Mouse (Mus musculus) CH12.LX (cell line): Measurements from ENCODE around the gene Olfr836. TPM values are rescaled to one million over a fixed set of nuclear protein-coding genes. Genes with fewer than 3 reads are reported as not detected.

Experiments used
- DNase-seq: peaks from one replicate; pipeline ENCODE4 v3.0.0-alpha.2; 2013; ENCODE audit errors: extremely low read depth
- H3K27ac ChIP-seq: 2 replicates; pipeline ENCODE4 v1.5.1; 2012; ENCODE audit warnings: low read depth, mild to moderate bottlenecking, control low read depth, moderate library complexity; ENCODE audit not compliant: insufficient read depth
- H3K27me3 ChIP-seq: replicated peaks from 2 replicates; pipeline ENCODE3; 2012; ENCODE audit warnings: inconsistent platforms
- H3K36me3 ChIP-seq, 2 experiments: replicated peaks in 1 of 2; 2 replicates each; pipeline versions ENCODE3 to v1.6.1; 2012; ENCODE audit warnings: inconsistent platforms in 1 of 2, low read length in 1 of 2, mild to moderate bottlenecking in 1 of 2, mixed read lengths in 1 of 2, moderate library complexity in 1 of 2; ENCODE audit not compliant: control insufficient read depth in 1 of 2, insufficient read depth in 1 of 2
- H3K4me1 ChIP-seq, 2 experiments: 2 replicates each; pipeline ENCODE4 v1.6.1; 2012; ENCODE audit warnings: inconsistent platforms in 1 of 2, moderate library complexity in 1 of 2; ENCODE audit not compliant: insufficient read depth in 2 of 2, control insufficient read depth in 1 of 2
- H3K4me2 ChIP-seq: 2 replicates; pipeline ENCODE4 v1.6.1; 2012; ENCODE audit warnings: low read depth, mild to moderate bottlenecking, control low read depth; ENCODE audit not compliant: poor library complexity, insufficient read depth, severe bottlenecking
- H3K4me3 ChIP-seq, 3 experiments: fragments of 150-350 bp in 1 of 3; sonication (generic) in 1 of 3; replicated peaks in 1 of 3; 2 replicates each; pipeline versions ENCODE3 to v1.5.1; 2011 to 2012; ENCODE audit warnings: low read depth in 2 of 3, low read length in 2 of 3, mild to moderate bottlenecking in 2 of 3, moderate library complexity in 2 of 3, control low read depth in 1 of 3, improper control_type of control experiment in 1 of 3, inconsistent platforms in 1 of 3, mixed read lengths in 1 of 3; ENCODE audit not compliant: poor library complexity in 1 of 3
- H3K79me2 ChIP-seq: replicated peaks from 2 replicates; pipeline ENCODE4 v1.6.1; 2012; ENCODE audit warnings: mild to moderate bottlenecking, moderate library complexity; ENCODE audit not compliant: control insufficient read depth, poor library complexity, insufficient read depth, severe bottlenecking; ENCODE audit errors: extremely low read depth
- H3K9ac ChIP-seq: 2 replicates; pipeline ENCODE4 v1.6.1; 2012; ENCODE audit warnings: low read depth, mild to moderate bottlenecking, control low read depth, moderate library complexity; ENCODE audit not compliant: insufficient read depth
- H3K9me3 ChIP-seq: replicated peaks from 2 replicates; pipeline ENCODE3; 2012; ENCODE audit warnings: low read length, inconsistent platforms, mixed read lengths
- CHD1 ChIP-seq: IDR thresholded peaks from 2 replicates; pipeline ENCODE4 v1.6.1; 2012; ENCODE audit warnings: low read depth, low read length, improper control_type of control experiment, inconsistent platforms
- CHD2 ChIP-seq: IDR thresholded peaks from 2 replicates; pipeline ENCODE4 v1.6.1; 2011; ENCODE audit warnings: low read length, improper control_type of control experiment
- CTCF ChIP-seq, 2 experiments: IDR thresholded peaks in 1 of 2; conservative IDR thresholded peaks in 1 of 2; 2 replicates each; pipeline ENCODE4 v1.5.1; 2011 to 2012; ENCODE audit warnings: low read depth in 2 of 2, low read length in 2 of 2, improper control_type of control experiment in 1 of 2, inconsistent platforms in 1 of 2, mild to moderate bottlenecking in 1 of 2, moderate library complexity in 1 of 2
- ELF1 ChIP-seq: IDR thresholded peaks from 2 replicates; pipeline ENCODE4 v1.6.1; 2014; ENCODE audit warnings: low read depth, mild to moderate bottlenecking, inconsistent platforms, low read length, improper control_type of control experiment
- ETS1 ChIP-seq: conservative IDR thresholded peaks from 2 replicates; pipeline ENCODE4 v1.6.1; 2012; ENCODE audit warnings: low read depth, mild to moderate bottlenecking, inconsistent platforms, low read length, improper control_type of control experiment, moderate library complexity
- GABPA ChIP-seq: IDR thresholded peaks from 2 replicates; pipeline ENCODE4 v1.6.1; 2012; ENCODE audit warnings: low read depth, low read length, improper control_type of control experiment, inconsistent platforms; ENCODE audit not compliant: insufficient replicate concordance
- HCFC1 ChIP-seq: IDR thresholded peaks from 2 replicates; pipeline ENCODE4 v1.6.1; 2012; ENCODE audit warnings: low read depth, mild to moderate bottlenecking, inconsistent platforms, low read length, improper control_type of control experiment
- IRF4 ChIP-seq: IDR thresholded peaks from 2 replicates; pipeline ENCODE4 v1.6.1; 2014; ENCODE audit warnings: low read depth, mild to moderate bottlenecking, inconsistent platforms, low read length, improper control_type of control experiment
- JUN ChIP-seq: IDR thresholded peaks from 2 replicates; pipeline ENCODE4 v1.6.1; 2011; ENCODE audit warnings: low read depth, mild to moderate bottlenecking, low read length, improper control_type of control experiment, moderate library complexity; ENCODE audit not compliant: insufficient read depth
- JUND ChIP-seq: conservative IDR thresholded peaks from 2 replicates; pipeline ENCODE4 v1.6.1; 2011; ENCODE audit warnings: low read depth, low read length, improper control_type of control experiment
- MAZ ChIP-seq: IDR thresholded peaks from 2 replicates; pipeline ENCODE4 v1.6.1; 2012; ENCODE audit warnings: low read depth, mild to moderate bottlenecking, inconsistent platforms, low read length, improper control_type of control experiment, moderate library complexity
- MEF2A ChIP-seq: IDR thresholded peaks from 2 replicates; pipeline ENCODE4 v1.6.1; 2014; ENCODE audit warnings: low read depth, mild to moderate bottlenecking, inconsistent platforms, low read length, improper control_type of control experiment, borderline replicate concordance
- MXI1 ChIP-seq: IDR thresholded peaks from 2 replicates; pipeline ENCODE4 v1.6.1; 2011; ENCODE audit warnings: mild to moderate bottlenecking, low read depth, low read length, improper control_type of control experiment
- MYC ChIP-seq: IDR thresholded peaks from 2 replicates; pipeline ENCODE4 v1.6.1; 2011; ENCODE audit warnings: low read depth, mild to moderate bottlenecking, improper control_type of control experiment, low read length
- NRF1 ChIP-seq: IDR thresholded peaks from 2 replicates; pipeline ENCODE4 v1.6.1; 2014; ENCODE audit warnings: low read depth, mild to moderate bottlenecking, inconsistent platforms, low read length, improper control_type of control experiment, moderate library complexity
- PAX5 ChIP-seq: IDR thresholded peaks from 2 replicates; pipeline ENCODE4 v1.6.1; 2012; ENCODE audit warnings: low read length, inconsistent platforms, mixed read lengths
- POLR2AphosphoS2 ChIP-seq: IDR thresholded peaks from 2 replicates; pipeline ENCODE4 v1.6.1; 2011; ENCODE audit warnings: low read depth, low read length, improper control_type of control experiment
- RAD21 ChIP-seq: IDR thresholded peaks from 2 replicates; pipeline ENCODE4 v1.6.1; 2011; ENCODE audit warnings: low read depth, mild to moderate bottlenecking, low read length, improper control_type of control experiment, moderate library complexity
- RCOR1 ChIP-seq: conservative IDR thresholded peaks from 2 replicates; pipeline ENCODE4 v1.6.1; 2012; ENCODE audit warnings: low read depth, mild to moderate bottlenecking, inconsistent platforms, low read length, improper control_type of control experiment
- SIN3A ChIP-seq: IDR thresholded peaks from 2 replicates; pipeline ENCODE4 v1.6.1; 2012; ENCODE audit warnings: low read length, improper control_type of control experiment, inconsistent platforms
- SMC3 ChIP-seq: IDR thresholded peaks from 2 replicates; pipeline ENCODE4 v1.6.1; 2011; ENCODE audit warnings: low read depth, low read length, improper control_type of control experiment
- TBP ChIP-seq: conservative IDR thresholded peaks from 2 replicates; pipeline ENCODE4 v1.6.1; 2011; ENCODE audit warnings: low read depth, low read length, improper control_type of control experiment
- TCF12 ChIP-seq: IDR thresholded peaks from 2 replicates; pipeline ENCODE4 v1.6.1; 2014; ENCODE audit warnings: low read depth, mild to moderate bottlenecking, inconsistent platforms, low read length, improper control_type of control experiment
- UBTF ChIP-seq: IDR thresholded peaks from 2 replicates; pipeline ENCODE4 v1.6.1; 2012; ENCODE audit warnings: low read depth, mild to moderate bottlenecking, inconsistent platforms, low read length, improper control_type of control experiment, moderate library complexity
- USF1 ChIP-seq: IDR thresholded peaks from 2 replicates; pipeline ENCODE4 v1.6.1; 2014; ENCODE audit warnings: low read depth, mild to moderate bottlenecking, inconsistent platforms, low read length, improper control_type of control experiment
- USF2 ChIP-seq: conservative IDR thresholded peaks from 2 replicates; pipeline ENCODE4 v1.6.1; 2011; ENCODE audit warnings: low read depth, low read length, improper control_type of control experiment
- ZC3H11A ChIP-seq: IDR thresholded peaks from 2 replicates; pipeline ENCODE4 v1.6.1; 2012; ENCODE audit warnings: low read depth, mild to moderate bottlenecking, inconsistent platforms, low read length, improper control_type of control experiment
- ZMIZ1 ChIP-seq: IDR thresholded peaks from 2 replicates; pipeline ENCODE4 v1.6.1; 2012; ENCODE audit warnings: low read depth, mild to moderate bottlenecking, inconsistent platforms, low read length, improper control_type of control experiment
- dilution Hi-C: fragments of 300-500 bp; cut with MboI; formaldehyde crosslinking; loops from 2 replicates; pipeline ENCODE4 v1.14.3; 2020; ENCODE audit warnings: low sequenced_read_pairs; ENCODE audit not compliant: extremely low pct_unique_long_range_greater_than_20kb, extremely low pct_ligation_motif_present
- in situ Hi-C: fragments of 300-500 bp; cut with MboI; formaldehyde crosslinking; loops from 3 replicates; pipeline ENCODE4 v1.14.3; 2019; ENCODE audit warnings: low sequenced_read_pairs, low pct_ligation_motif_present, low pct_unique_long_range_greater_than_20kb, mixed read lengths
- polyA plus RNA-seq: library from polyadenylated mRNA; unstranded; fragments of >175 nt; gene quantifications from 2 replicates; pipeline ENCODE4 v1.2.1, GENCODE M21; 2012; ENCODE audit warnings: low read depth; ENCODE audit not compliant: insufficient read length
- total RNA-seq, 2 experiments: library from RNA; depleted of rRNA; stranded (reverse); fragments of 300-350 nt in 1 of 2; fragments of >200 nt in 1 of 2; gene quantifications; 2 replicates each; pipeline ENCODE4 v1.2.3; 2012 to 2014

Olfr836 gene
- total RNA-seq (2012; rRNA removed) = not detected in 2 replicates
- not detected in 2 replicates for total RNA-seq (2014; rRNA removed)
- polyA plus RNA-seq = not detected in 2 replicates

DNA sequence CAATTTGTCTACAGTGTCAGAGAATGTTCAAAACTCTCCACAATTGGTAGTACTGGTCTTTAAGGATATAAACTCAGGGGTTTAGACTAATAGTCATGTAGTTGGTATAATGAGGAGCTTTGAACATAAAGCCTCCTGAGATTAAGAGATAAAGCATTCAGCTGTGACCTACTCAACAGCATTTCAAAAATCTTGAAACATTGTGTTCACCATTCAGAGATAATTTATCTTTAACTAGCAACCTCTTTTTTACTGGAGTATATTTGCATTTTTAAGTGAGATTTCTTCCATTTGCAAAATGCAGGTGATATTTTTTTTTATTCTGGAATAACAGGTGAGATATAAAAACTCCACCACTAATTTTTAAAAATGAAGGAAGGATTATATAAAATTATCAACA, at the start of gene Olfr836:
Olfr836 (plus strand) TSS at position 301 of the 400 bp plus-strand sequence.
- no peaks in the 10 kb centered on the region for H3K79me2 ChIP-seq
- DNase-seq = no peak
- no peak for TF ChIP-seq USF2
- TF ChIP-seq SIN3A = no peak
- TF ChIP-seq ELF1 = no peak
- TF ChIP-seq POLR2AphosphoS2 = no peak
- TF ChIP-seq USF1 = no peak
- no peak for TF ChIP-seq CTCF (conservative IDR thresholded peaks at IDR 0.05 in 1 of 2, IDR thresholded peaks at IDR 0.05 in 1 of 2; ENCODE audit: low read depth in 2 of 2, low read length in 2 of 2)
- TF ChIP-seq UBTF = no peak
- TF ChIP-seq IRF4 = no peak
- TF ChIP-seq ZMIZ1 = no peak
- TF ChIP-seq ETS1 = no peak
- TF ChIP-seq MEF2A = no peak
- TF ChIP-seq CHD1 = no peak
- no peak for TF ChIP-seq GABPA
- TF ChIP-seq JUND = no peak
- no peak for TF ChIP-seq MXI1
- TF ChIP-seq MAZ = no peak
- TF ChIP-seq TBP = no peak
- TF ChIP-seq RAD21 = no peak
- TF ChIP-seq RCOR1 = no peak
- no peak for TF ChIP-seq SMC3
- no peak within 1 kb of the TSS for H3K27ac ChIP-seq
- dilution Hi-C loops (no loop called here), in situ Hi-C loops (no loop called here)
- no peak within 1 kb of the TSS for H3K4me3 ChIP-seq
- no peaks in the 10 kb centered on the region for H3K27me3 ChIP-seq
- H3K4me1 ChIP-seq = no peaks in the 10 kb centered on the region
- H3K9ac ChIP-seq = no peak within 1 kb of the TSS
- H3K4me2 ChIP-seq = no peak within 1 kb of the TSS
- H3K9me3 ChIP-seq = no peaks in the 10 kb centered on the region
- no peaks in the 10 kb centered on the region for H3K36me3 ChIP-seq

- TF ChIP-seq JUN = no peak
- TF ChIP-seq MEF2A = no peak
- TF ChIP-seq ETS1 = no peak
- no peak for TF ChIP-seq HCFC1
- no peak for TF ChIP-seq MYC
- no peak for TF ChIP-seq ZMIZ1
- no peak for TF ChIP-seq TBP
- TF ChIP-seq TCF12 = no peak
- TF ChIP-seq ELF1 = no peak
- no peak for TF ChIP-seq ZC3H11A
- no peak for TF ChIP-seq MAZ
- no peak for TF ChIP-seq JUND
- TF ChIP-seq CHD1 = no peak
- no peak for TF ChIP-seq CHD2
- TF ChIP-seq PAX5 = no peak
- no peak for TF ChIP-seq CTCF (conservative IDR thresholded peaks at IDR 0.05 in 1 of 2, IDR thresholded peaks at IDR 0.05 in 1 of 2; ENCODE audit: low read depth in 2 of 2, low read length in 2 of 2)
- no peak for TF ChIP-seq NRF1
- TF ChIP-seq USF2 = no peak
- TF ChIP-seq USF1 = no peak
- TF ChIP-seq, all 38 proteins: peak for 0
- Histone ChIP-seq H3K27ac (no peak overlapping the region), H3K79me2 (no peaks in the 10 kb centered on the region), H3K4me3 (no peak overlapping the region), H3K4me1 (no peaks in the 10 kb centered on the region), H3K27me3 (no peaks in the 10 kb centered on the region), H3K9ac (no peak overlapping the region), H3K4me2 (no peak overlapping the region), H3K36me3 (no peaks in the 10 kb centered on the region), H3K9me3 (peaks cover 7% of the 10 kb centered on the region)
- dilution Hi-C loops = no loop called here
- DNase-seq = peak; percentile 6
- in situ Hi-C loops = no loop called here
Observed at GRCm38 (mm10) chr9:19084986-19085385, 35.2 kb upstream of the Olfr836 start.
